Mouse (Mus musculus): ENCODE data around the gene Gm45213.

DNA sequence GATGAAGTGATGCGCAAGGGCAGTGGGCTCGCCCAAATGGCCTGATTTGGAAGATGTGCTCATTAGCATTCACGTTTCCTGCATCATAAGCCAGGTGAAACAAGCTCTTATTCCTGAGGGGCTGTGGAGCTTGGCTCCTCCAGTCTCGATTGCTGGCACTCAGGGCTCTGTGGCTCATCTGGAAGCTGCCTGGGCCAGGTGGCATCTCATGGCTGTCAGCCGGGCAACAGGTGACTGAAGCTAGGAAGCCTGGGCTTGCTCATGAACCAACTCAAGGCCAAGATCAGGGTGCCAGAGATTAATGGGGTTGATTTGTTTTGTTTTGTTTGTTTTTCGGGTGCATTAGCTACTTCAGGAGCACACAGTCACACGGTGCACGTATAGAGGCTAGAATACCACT lies 49.3 kb downstream of the Gm45213 start:
- no peak for TF ChIP-seq CTCF (IDR thresholded peaks at IDR 0.05; ENCODE audit: borderline replicate concordance, insufficient read depth, low read length)
- TF ChIP-seq POLR2A (IDR thresholded peaks at IDR 0.05; ENCODE audit: low read depth, low read length), result no peak

All from embryonic fibroblast, embryonic 13.5 days (primary cell).